Mouse (Mus musculus) activated CD4-positive, CD25-positive, alpha-beta regulatory T cell, adult 9 weeks (primary cell): ENCODE results near the gene Olfr1317. TPM values are rescaled to one million over a fixed set of nuclear protein-coding genes. Genes with fewer than 3 reads are reported as not detected.

Experiments used
- polyA plus RNA-seq: library from polyadenylated mRNA; unstranded; fragments of 100-300 nt; shearing (Covaris generic); gene quantifications from one replicate; pipeline ENCODE4 v1.2.1, GENCODE M21; 2017

Gene Olfr1317
- not detected for polyA plus RNA-seq

DNA sequence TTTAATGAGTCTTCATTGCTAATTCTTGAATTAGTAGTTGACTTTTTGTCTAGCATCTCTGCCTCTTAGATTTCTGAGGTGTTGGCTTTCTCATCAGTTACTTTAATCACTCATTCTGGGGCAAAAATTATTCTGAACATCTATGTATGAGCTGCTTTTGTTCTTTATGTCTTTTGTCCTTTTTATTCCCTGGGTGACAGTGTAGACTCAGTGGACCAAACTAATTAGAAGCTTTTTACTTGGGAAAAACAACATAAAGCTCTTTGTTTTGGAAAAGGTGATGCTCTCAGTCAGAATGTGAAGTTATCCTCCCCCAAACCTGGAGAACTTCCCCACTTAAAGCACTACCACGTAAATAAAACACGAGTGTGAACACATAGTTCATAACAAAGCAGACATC lies at the start of gene Olfr1317:
TSS of gene Olfr1317 (plus strand) at position 301 of the 400 bp plus-strand sequence.

DNA sequence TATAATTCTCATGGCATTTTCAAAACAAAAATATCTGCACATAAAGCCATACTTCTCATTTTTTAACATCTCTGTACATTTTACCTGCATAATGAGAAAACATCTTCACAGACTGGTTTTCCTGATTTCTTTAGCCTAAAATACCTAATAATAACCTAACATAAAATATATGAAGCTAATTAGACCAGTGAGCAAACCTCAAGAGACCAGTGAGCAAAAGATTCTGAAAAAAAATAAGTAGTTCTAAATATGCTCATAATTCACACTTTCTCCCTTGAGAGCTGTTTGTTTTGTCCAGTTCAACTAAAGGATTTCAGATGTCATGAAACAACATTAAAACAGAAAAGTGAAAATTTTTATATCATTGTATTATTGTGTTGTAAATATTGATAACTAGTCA lies 43.4 kb upstream of the Olfr1317 start, which contains the start of gene Olfr1314:
TSS of gene Olfr1314 (minus strand) at position 101 of the 400 bp plus-strand sequence.

DNA sequence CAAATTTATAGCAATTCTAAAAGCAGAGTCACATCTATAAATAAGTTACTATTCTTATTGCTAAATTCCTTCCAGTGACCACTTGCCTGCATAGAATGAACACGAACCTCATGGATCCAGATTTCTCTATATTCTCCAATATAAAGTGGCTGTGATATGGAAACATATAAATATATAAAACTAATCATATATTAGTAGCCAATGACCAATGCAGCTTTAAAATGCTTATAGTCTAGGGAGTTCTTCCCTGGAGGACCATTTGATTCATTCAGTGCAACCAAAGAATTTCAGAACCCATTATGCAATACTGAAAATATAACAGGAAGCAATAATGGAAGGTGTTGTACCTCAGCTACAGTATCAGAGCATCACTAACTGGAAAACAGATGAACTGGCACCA lies 24.8 kb upstream of the Olfr1317 start, which contains the start of gene Olfr1315-ps1:
TSS of gene Olfr1315-ps1 (minus strand) at position 101 of the 400 bp plus-strand sequence.

DNA sequence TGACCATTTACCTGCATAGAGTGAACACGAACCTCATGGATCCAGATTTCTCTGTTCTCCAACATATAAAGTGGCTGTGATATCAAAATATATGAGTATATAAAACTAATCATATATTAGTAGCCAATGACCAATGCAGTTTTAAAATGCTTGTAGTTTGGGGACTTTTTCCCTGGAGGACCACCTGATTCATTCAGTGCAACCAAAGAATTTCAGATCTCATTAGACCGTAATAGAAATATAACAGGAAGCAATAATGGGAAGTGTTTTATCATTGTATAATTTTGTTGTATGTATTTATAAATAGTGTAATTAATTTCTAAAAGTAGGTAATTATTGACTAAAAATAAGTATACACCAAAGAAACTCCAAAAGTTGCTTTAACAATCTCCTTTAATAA lies 5.3 kb upstream of the Olfr1317 start, which contains the start of gene Olfr1316:
TSS of gene Olfr1316 (minus strand) at position 101 of the 400 bp plus-strand sequence.

DNA sequence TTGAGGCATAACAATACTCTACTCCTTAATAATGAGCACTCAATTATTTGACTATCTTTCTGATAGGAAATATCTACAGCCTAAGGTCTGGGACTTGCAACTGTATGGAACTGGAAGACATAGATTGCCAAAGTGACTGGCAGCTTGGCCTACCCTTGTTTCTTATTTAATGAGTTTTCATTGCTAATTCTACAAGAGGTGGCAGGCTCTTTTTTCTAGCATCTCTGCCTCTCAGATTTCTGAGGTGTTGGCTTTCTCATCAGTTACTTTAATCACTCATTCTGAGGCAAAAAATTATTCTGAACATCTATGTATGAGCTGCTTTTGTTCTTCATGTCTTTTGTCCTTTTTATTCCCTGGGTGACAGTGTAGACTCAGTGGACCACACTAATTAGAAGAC lies 13.8 kb downstream of the Olfr1317 start, which contains the start of gene Olfr1318:
TSS of gene Olfr1318 (plus strand) at position 301 of the 400 bp plus-strand sequence.

Other genes starting within 250 kb of the Olfr1317 start
- gene Olfr1306, start 224.1 kb upstream of the Olfr1317 start, polyA plus RNA-seq = not detected
- 0.07 TPM for gene Olfr1307, start 190.9 kb upstream of the Olfr1317 start, polyA plus RNA-seq
- gene Olfr1308, start 175.4 kb upstream of the Olfr1317 start, polyA plus RNA-seq = not detected
- not detected for gene Olfr1309, start 150.0 kb upstream of the Olfr1317 start, polyA plus RNA-seq
- gene Olfr1310, start 127.6 kb upstream of the Olfr1317 start, polyA plus RNA-seq = not detected
- not detected for gene Olfr1311, start 115.9 kb upstream of the Olfr1317 start, polyA plus RNA-seq
- not detected for gene Olfr1312, start 90.1 kb upstream of the Olfr1317 start, polyA plus RNA-seq
- gene Olfr1313, start 62.5 kb upstream of the Olfr1317 start, polyA plus RNA-seq = not detected
- gene Olfr1314, start 43.5 kb upstream of the Olfr1317 start, polyA plus RNA-seq = not detected
- not detected for gene Olfr1315-ps1, start 24.9 kb upstream of the Olfr1317 start, polyA plus RNA-seq
- not detected for gene Olfr1316, start 5.4 kb upstream of the Olfr1317 start, polyA plus RNA-seq
- gene Olfr1318, start 13.9 kb downstream of the Olfr1317 start, polyA plus RNA-seq = not detected
- gene Lpcat4, start 99.1 kb downstream of the Olfr1317 start, polyA plus RNA-seq = 70.5 TPM
- not detected for gene Nutm1, start 119.0 kb downstream of the Olfr1317 start, polyA plus RNA-seq
- 148 TPM for gene Nop10, start 121.6 kb downstream of the Olfr1317 start, polyA plus RNA-seq
- gene Slc12a6, start 125.5 kb downstream of the Olfr1317 start, polyA plus RNA-seq = 109 TPM
- not detected for gene Gm21985, start 126.0 kb downstream of the Olfr1317 start, polyA plus RNA-seq
- 87.5 TPM for gene Emc4, start 227.7 kb downstream of the Olfr1317 start, polyA plus RNA-seq
- 21.7 TPM for gene Katnbl1, start 238.9 kb downstream of the Olfr1317 start, polyA plus RNA-seq